Mouse (Mus musculus): ENCODE measurements around the gene Vgf. TPM values are rescaled to one million over a fixed set of nuclear protein-coding genes. Genes with fewer than 3 reads are reported as not detected.

Gene Vgf
- 10 to 100 TPM in 2 of 4 experiments, 1 to 10 TPM in 2; 4.4 to 20.9 (median 9.9) TPM for total RNA-seq (2022)

DNA sequence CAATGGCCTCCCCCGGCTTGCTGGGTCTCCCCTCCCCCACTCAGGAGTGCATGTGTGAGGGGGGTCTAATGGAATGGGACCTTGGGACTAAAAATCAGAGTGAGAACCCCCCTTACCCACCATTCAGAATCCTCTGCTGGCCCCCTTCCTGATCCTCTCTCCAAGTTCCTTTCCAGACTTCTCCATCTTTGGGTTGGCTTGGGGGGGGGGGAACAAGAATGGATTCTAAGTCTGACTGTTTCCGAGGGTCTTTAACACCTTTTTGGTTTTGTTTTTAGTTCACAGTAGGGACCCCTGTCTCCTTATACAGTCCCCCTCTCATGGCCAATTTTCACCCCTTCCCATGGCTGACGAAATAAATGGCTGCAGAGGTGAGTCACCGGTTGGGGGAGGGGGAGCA lies at the start of gene Vgf:
Gene Vgf (plus strand): TSS at position 301 of the 400 bp plus-strand sequence.
- DNase-seq, result no peak

DNA sequence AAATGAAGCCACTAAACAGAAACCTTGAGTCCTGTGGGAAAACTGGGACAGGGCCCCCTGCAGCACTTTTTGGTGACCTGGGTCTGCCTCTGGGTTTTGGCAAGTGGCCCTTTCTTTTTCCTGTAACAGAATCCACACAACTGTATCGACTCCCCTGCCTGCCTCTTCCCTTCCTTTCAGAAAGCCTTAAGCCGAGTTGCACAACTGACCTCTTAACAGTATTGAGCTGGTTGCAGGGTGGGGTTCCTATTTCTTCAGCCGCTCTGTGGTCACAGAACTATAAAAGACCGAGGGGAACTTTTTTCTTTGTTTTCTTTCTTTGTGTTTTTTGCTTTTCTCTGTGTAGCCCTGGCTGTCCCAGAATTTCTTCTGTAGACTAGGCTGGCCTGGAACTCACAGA lies 48.4 kb upstream of the Vgf start:
- DNase-seq, result no peak

DNA sequence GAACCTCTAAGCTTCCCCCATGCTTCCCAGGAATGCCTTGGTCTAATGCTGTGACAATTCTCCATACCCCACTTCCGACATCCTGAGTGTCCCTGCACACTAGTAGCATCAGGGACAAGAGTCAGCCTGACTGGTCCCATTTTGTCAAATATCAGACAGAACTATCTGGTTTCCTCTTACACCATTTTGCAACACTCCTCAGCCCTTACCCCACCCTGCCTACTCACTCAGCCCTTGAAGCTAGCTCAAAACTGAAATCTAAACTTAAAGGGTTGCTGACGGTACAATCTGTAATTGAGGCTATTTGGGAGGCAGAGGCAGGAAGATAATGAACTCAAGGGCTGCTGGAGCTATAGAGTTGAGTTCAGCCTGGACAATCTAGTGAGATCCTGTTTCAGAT lies 46.4 kb upstream of the Vgf start:
- no peak for DNase-seq

DNA sequence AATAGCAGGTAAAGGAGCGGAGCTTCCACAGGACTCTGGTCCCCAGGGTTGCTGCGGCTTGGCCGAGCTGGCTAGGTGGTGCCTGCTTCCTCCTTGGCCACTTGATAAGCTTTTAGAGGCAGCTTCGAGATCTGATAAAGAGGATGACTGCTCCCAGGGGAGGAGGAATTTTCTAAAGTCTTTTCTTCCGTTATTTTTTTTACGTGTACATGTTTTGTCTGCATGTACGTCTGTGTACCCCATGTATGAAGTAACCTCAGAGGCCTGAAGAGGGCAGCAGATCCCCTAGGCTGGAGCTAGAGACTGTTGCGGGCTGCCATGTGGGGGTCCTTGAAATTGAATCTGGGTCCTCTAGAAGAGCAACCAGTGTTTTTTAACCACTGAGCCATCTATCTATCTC lies 45.2 kb upstream of the Vgf start:
- DNase-seq, result no peak

DNA sequence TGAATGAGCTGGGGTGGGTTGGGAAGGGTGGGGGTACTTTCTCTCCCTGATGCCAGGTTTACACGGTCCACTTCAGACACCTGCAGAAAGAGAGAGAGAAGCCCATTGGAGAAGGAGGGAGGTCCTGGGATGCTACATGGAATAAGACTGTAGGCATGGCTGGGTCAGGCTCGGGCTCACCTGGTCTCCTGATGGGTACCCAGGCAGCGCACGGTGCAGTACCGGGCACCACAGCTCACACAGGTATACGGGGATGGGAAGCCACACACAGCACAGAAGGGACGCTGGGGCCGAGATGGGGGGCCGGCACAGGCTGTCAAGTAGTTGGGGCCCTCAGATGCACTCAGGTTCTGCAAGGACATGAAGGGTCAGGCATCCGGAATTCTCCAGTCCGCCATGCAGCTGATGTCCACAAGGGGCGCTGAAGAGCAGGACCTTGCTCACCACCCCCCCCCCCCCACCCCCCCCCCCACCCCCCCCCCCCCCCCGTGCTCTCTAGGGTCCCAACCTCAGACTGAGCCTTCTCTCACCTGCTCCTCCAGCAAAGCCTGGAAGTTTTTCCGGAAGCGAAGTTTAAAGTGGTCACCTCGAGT lies 43.8 kb upstream of the Vgf start:
- DNase-seq, result no peak

DNA sequence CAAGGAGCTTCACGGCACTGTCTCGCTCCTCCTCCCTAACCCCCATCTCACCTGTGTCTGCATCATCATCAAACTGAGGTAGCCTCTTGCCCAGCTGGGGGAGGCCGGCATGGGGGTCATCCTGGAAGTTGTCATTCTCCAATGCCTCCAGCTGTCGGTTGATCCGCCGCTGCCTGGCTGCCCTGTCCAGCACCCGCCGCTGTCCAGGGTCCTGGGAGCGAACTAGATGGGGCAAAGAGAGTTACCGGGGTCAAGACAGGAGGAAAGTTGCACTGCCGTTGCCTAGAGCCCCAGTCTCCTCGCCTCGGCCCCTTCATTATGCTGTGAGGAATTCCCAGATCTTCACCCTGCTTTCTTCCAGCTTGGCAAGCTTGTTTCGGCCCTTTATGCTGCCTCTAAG lies 41.4 kb upstream of the Vgf start:
- DNase-seq, result no peak

DNA sequence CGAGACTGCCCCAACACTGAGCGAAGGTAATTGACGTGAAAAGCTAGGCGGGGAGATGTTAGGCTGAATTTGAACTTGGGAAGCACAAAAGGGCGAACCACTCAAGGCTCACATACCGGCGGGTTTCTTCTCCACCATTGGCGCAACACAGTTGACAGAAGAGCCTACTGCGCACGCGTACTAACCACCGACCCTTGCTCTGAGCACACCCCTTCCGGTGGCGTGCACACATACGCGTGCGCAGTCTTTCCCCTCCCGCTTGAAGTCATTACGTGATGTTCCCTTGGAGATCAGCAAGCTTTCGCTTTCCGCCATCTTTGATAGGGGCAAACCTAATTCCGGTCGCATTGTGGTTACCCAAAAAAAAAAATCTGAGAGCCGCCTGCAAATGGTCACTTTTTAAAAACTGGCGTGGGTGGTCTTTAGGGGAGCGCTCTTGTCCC lies 39.5 kb upstream of the Vgf start, which contains the start of gene Plod3:
Gene Plod3 (plus strand): TSS at position 325 of the 443 bp plus-strand sequence.
- peak; percentile 96 for DNase-seq

DNA sequence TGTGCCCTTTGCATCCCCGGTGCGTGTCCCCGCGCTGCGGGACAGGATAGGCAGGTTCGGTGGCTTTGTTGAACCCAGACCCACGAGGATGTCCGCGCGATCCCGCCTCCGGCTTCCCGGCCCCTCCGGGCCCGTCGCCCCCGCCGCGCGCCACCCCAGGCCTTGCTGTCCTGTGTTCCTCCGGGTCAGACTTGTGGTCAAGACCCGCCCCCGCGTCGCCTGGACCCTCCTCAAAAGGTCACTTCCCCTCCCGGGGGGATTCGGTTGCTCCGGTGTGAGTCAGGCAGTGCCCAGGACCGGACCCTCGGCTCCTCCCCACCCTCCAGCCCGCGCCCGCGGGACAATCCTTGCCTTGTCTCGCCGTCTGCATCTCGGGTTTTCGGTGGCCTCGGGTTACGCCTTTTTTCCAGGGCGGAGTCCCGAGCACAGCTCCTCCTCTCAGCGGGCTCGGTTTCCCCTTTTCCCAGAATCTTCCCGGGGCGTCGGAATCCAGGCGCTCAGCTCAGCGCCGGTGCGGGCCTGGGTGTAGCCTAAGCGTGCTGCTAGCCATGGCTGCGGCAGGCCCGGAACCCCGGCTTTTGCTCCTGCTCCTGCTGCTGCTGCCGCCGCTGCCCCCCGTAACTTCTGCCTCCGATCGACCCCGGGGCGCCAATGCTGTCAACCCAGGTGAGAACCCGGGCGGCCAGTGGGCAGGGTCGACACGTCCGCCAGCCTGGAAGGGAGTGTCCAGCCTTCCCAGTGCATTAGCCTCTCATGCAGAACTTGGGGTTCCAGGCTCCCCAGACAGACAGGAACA lies 38.9 kb upstream of the Vgf start:
- DNase-seq, result peak; percentile 81

DNA sequence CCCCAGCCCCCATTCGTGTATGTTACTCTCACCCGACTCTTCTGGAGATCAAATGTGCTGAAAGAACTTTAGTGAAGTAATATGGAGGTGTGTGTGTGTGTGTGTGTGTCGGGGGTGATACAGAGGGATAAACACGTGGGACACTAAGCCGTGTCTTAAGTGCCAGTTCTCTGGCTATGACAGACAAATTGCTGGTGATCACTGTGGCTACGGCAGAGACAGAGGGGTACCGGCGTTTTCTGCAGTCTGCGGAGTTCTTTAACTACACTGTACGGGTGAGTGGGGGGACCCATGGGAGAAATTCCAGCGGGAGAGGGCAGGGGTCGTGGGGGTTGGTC lies 38.3 kb upstream of the Vgf start, which contains the start of gene Znhit1:
Gene Znhit1 (minus strand): TSS at position 88 of the 338 bp plus-strand sequence.
- DNase-seq, result no peak

DNA sequence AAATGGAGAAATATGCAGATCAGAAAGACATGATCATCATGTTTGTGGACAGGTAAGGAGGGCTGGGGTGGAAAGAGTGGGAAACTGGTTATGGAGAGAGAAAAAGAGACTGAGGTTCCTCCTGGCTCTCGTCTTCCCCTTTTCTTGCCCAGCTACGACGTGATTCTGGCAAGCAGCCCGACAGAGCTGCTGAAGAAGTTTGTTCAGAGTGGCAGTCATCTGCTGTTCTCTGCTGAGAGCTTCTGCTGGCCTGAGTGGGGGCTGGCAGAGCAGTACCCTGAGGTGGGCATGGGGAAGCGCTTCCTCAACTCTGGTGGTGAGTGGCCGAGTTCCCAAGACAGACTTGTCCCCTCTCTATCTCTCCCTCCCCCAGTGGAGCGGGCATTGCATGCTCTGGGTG lies 37.8 kb upstream of the Vgf start:
- no peak for DNase-seq

DNA sequence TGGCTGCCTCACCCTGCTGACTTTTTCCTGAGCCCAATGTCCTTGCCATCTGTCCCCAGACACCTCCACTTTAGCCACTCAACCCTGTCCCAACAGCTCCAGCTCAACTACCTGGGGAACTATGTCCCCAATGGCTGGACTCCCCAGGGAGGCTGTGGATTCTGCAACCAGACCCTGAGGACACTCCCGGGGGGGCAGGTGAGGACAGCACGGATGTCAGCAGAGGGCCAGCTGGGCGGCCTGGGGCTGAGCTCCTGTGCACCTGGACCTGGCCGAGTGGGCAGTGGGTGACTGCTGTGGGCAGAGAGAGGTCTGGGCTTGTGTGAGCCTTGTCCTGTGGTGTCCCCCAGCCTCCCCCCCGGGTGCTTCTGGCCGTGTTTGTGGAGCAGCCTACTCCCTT lies 36.4 kb upstream of the Vgf start:
- DNase-seq, result no peak

DNA sequence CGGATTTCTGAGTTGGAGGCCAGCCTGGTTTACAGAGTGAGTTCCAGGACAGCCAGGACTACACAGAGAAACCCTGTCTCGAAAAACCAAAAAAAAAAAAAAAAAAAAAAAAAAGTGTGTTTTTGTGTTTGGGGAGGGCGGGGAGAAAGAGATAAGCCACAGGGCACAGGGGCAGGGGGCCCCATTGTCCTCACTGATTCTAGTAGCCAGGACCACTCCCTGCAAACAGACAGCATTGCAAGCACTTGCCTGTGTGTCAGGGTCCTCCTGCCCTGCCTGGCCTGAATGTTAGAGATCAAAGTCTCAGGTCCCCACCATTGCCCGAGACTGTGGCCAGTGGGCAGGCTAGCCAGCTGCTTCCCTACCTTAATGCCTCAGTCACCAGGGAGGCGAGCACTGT lies 26.7 kb upstream of the Vgf start:
- no peak for DNase-seq

DNA sequence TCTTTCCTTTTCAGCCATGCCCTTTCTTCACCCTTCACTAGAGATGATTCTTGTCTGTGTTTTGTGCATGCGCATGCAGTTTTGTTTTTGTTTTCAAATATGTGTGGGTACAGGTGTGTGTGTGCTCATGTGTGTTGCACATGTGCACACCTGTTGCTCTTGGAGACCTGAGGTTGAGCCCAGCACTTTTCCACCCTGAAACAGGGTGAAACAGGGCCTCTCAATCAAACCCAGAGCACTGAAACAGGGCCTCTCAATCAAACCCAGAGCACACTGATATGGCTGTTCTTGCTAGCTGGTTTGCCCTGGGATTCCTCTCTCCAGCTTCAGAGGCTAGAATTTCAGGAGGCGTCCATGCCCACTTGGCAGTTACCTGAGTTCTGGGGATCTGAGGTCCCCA lies 25.6 kb upstream of the Vgf start:
- DNase-seq, result no peak

DNA sequence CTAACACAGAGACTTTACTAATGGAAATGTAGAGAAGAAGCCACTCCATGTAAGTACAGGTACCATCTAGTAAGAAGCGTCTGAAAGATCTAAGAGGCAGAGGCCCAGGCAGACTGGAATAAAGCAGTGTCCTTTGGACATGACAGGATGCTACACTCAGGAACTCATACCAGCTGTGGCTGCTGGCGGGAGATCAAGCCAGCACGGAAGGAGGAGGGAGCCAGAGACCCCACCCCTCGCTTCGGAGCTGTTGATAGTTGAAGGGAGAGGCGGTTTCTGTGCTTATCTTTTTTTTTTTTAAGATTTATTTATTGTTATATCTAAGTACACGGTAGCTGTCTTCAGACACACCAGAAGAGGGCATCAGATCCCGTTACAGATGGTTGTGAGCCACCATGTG lies 18.9 kb upstream of the Vgf start:
- DNase-seq, result no peak

DNA sequence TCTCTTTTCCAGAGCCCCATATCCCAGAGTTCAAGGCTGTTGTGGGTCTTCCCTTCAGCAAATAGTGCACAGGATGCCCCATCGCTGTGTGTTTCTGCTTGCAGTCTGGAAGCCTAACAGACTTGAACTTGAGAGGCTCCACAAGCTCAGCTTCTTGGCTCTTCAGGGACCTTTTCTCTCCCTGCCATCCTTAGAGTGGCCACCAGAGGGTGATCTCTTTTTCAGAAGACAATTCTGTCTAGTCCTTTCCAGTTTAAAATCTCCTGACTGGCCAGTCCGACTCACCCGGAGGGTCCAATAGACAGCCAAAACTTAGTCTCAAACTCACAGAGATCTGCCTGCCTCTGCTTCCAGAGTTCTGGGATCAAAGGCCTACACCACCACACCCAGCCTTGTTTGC lies 16.2 kb upstream of the Vgf start:
- DNase-seq, result no peak

DNA sequence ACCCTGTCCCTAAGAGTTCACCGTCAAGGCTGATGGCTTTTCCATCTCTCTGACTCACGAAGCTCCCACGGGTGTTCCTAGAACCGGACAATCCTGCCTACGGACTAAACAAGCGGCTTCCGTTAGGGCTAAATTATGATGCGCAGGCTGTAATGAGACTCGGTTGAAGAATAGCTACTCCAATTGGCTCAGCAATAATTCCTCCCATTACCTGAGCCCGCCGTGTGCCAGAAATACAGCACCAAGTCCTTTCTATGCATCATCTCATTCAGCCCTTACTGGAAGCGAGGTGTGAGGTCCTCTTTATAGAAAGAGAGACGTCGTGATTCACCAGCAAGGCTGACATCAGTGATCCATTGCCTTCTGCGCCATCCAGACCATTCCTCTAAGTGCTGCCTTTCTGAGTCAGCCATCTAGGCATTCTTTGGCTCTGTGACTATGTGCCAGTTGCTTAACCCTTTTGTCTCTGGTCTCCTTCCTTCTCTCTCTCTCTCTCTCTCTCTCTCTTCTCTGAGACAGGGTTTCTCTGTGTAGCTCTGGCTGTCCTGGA lies 13.7 kb upstream of the Vgf start:
- peak; percentile 66 for DNase-seq

DNA sequence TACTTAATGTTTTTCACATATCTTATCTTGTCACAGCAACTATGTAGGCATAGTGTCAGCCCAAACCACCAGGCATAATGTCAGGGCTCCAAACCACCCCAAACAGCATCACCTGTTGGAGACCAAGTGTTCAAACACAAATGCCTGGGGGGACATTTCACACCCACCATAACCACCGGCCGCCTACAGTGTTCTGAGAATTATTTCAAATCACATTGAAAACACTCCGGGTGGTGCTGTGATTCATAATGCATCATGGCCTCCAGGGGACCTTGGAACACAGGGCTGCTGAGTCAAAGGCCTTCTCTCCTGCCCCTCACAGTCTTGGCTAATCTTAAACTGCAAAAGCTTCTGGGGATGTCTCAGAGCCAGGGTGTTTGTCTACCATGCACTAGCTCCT lies 10.3 kb upstream of the Vgf start:
- peak; percentile 60 for DNase-seq

DNA sequence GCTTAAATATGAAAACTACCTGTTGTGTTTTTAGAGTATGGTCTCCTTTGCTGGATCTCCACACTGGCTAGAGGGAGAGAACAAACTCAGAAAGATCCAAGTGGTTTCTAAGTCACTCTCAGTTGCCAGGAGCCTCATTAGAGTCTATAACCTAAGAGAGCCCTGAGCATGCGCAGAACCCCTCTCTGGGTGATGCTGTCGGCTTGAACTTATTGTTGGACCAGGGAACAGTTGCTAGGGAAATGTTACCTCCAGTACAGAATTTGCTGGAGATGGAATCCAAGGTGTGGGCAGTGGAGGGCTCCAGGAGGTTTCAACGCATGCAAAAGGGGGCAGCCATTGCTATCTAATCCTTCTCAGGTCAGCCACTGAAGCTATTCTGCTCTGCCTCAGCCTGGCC lies 1.9 kb upstream of the Vgf start:
- DNase-seq, result no peak

DNA sequence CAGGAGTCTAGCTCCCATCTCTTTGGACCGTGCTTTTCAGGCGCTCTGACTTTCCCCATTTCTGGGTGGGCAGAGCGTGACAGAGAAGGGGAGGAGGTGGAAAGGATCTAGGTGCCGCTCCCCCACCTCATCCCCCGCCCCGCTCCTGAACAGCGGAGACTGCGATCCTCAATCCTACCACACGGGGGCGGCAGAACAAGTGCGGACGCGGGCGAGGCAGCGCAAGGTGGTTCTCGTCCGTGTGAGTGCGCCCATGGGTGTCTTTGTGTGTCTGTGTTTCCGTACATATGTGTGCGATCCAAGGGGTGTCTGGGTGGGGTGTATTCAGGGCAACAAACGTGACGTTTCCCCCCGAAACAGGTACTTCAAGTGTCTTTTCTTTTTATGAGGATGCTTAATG lies 1.1 kb upstream of the Vgf start:
- DNase-seq, result peak; percentile 37

DNA sequence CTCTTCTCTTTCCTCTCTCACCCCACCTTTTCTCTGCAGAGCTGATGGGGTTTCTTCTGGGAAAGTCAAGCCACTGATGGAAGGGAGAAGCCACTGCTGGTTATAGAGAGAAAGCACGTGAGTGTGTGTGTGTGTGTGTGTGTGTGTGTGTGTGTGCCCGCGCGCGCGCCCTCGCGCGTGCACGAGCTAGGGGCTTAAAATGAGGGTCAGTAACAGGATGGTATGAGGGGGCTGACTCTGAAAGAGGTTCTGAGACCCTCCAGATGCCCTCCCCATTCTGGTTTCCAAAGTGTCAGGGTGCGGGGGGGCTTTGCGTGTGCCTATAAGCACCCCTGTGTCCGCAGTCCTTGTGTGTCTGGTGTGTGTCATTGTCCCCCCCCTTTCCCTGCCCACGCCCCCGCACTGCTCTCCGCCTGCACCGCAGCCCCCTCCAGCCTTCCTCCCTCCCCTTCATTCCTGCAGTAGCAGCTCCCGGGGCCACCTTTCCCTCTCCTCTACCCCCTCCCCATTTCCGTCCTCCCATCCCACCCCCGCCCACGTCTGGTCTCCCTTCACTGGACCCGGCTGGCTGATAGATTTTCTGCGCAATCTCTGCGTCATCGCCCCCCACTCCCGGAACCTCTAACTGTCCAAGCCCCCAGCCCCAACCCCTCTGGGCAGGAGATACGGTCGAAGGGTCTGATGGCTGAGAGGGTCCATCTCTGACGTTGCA lies 2.5 kb downstream of the Vgf start:
- no peak for DNase-seq

DNA sequence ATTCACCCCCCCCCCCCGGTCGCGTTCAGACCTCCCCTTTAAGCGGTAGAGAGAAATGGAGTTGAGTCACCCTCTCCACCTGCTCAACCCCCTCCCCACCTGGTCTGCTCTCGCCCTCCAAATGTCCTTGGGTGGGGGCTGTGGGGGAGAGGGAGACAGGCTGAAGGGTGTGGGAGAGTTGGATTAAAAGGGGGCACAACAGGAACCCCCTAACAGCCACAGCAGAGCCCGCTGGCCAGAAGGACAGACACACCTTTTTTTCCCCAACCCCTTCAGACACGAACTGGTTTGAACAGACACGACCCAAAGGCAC lies 3.0 kb downstream of the Vgf start:
- DNase-seq, result no peak

DNA sequence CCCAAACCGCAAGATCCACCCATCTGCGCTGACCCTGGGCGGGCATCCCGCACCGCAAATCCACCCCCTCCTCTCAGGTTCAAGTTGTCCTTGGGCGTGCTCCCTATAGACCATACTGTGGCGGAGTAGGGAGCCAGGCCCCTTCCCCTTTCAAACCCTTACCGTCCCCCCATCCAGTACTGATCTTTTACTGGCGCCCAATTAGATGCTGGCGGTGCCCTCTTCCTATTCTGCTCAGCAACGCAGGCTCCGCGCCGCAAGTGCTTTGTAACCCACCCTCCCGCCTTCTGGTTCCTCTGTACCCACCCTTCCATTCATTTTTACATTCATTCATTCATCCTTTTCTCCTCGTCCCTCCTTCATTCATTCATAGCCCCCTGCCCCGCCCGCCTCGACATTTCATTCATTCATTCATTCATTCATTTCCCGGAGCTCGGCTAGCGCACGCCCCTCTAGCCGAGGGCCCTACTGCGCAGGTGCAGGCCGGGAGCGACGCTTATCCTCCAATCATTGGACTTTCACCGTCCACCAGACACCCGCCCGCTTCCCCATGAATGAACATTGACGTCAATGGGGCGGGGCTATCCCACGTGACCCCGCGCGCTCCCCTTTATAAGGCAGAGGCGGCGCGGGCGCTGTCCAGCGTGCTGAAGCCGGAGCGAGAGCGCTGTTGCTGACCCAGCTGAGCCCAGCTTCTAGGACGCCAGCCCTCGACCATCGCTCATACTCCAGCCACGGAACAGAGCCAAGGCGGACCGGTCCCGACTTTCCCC lies 3.6 kb downstream of the Vgf start:
- peak; percentile 92 for DNase-seq

DNA sequence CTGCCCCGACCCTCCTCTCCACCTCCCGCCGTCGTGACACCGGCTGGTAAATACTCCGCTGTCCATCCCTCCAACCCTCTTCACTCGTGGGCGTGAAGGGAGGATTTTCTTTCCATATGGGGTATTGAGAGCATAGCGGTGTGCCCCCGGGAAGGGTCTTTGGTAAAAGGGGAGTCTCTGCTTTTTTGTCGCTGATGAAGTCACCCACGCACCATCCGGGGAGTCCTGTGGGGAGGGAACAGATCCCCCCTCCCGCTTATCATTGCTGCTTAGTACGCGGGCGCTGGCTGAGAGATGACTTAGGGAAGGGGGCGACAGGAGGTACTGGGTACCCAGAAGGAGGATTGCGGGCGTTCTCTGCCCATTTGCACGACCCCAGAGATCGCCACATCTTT lies 4.2 kb downstream of the Vgf start:
- DNase-seq, result no peak

Data from adrenal gland, adult 8-10 months (tissue).